ENCODE assay signal across 26 mouse cellular contexts in the genomic region with DNA sequence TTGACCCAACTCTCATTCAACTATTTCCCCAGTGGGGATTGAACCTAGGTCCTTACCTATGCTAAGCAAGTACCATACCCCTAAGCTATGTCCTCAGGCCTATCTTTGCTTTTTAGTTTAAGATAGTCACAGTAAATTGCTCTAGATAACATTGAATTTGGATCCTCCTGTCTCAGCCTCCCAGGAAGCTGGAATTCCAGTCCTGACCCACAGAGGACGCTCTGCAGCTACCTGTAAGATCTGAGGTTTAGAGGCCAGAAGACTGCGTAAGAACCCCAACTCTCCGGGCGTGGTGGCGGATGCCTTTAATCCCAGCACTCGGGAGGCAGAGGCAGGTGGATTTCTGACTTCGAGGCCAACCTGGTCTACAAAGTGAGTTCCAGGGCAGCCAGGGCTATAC. TPM values are rescaled to one million over a fixed set of nuclear protein-coding genes. Genes with fewer than 3 reads are reported as not detected.
DNase-seq lines count a peak whose midpoint lies in the region; ATAC-seq and TF ChIP-seq lines count a peak whose summit lies in the region.
"Had no signal": no experiment of that assay in that cellular context is flagged by ENCODE, and none has a peak within 500 bp of the region (broad histone marks: within the 10 kb centered on the region; RNA-seq: fewer than 3 reads in every experiment).

No protein-coding gene starts in this region.

- no peak for DNase-seq in liver, postnatal 0 days
- DNase-seq in A20 (ENCODE audit: low read depth, low spot score) (peak; percentile 84), R1 (ENCODE audit: low read depth, low spot score) (peak; percentile 85)
- no peak for DNase-seq in layer of hippocampus, adult 2 months (ENCODE audit: low spot score in 2 of 2)
- DNase-seq in embryonic facial prominence, embryonic 10.5 days (ENCODE audit: low spot score) = no peak
- DNase-seq in midbrain, postnatal 0 days (ENCODE audit: low spot score) = no peak
- DNase-seq: adrenal gland, adult 2 months; cerebellum, adult 2 months; cerebellum, postnatal 14 days; gastrocnemius, postnatal 14 days; heart, adult 11 months; kidney, adult 2 months; midbrain, embryonic 14.5 days had no signal

- H3K27ac ChIP-seq in liver, postnatal 0 days (ENCODE audit: low read depth) = 0 out of 2 replicates have a peak overlapping the region, but pooled peaks have one; percentile 63
- no peak overlapping the region for H3K27ac ChIP-seq in liver, embryonic 12.5 days
- no peak overlapping the region for H3K27ac ChIP-seq in layer of hippocampus, adult 2 months
- no peak overlapping the region for H3K27ac ChIP-seq in embryonic facial prominence, embryonic 10.5 days (replicated peaks)
- no peak overlapping the region for H3K27ac ChIP-seq in midbrain, postnatal 0 days (ENCODE audit: low read depth, low read length)
- H3K27ac ChIP-seq: embryonic facial prominence, embryonic 15.5 days; forebrain, embryonic 12.5 days; heart, embryonic 15.5 days; intestine, embryonic 15.5 days; neural tube, embryonic 12.5 days; stomach, embryonic 15.5 days had no signal

- H3K36me3 ChIP-seq in liver, postnatal 0 days (replicated peaks; ENCODE audit: insufficient read depth, low read length) = no peaks in the 10 kb centered on the region
- no peaks in the 10 kb centered on the region for H3K36me3 ChIP-seq in liver, embryonic 12.5 days
- H3K36me3 ChIP-seq in E14TG2a.4 (ENCODE audit: insufficient read depth, low read length) = no peaks in the 10 kb centered on the region
- H3K36me3 ChIP-seq in embryonic facial prominence, embryonic 10.5 days (replicated peaks) = no peaks in the 10 kb centered on the region
- no peaks in the 10 kb centered on the region for H3K36me3 ChIP-seq in midbrain, postnatal 0 days (ENCODE audit: insufficient read depth, low read length)
- H3K36me3 ChIP-seq: embryonic facial prominence, embryonic 15.5 days; forebrain, embryonic 12.5 days; G1E; heart, embryonic 10.5 days; heart, embryonic 15.5 days; intestine, embryonic 15.5 days; neural tube, embryonic 12.5 days; stomach, embryonic 15.5 days had no signal

- WGBS in liver, postnatal 0 days (ENCODE audit: insufficient replicate concordance) = 64% methylated on average over 7 of the region's 7 CpGs
- 76% methylated on average over 7 of the region's 7 CpGs for WGBS in liver, embryonic 12.5 days (ENCODE audit: insufficient replicate concordance)
- 94% methylated on average over 7 of the region's 7 CpGs for WGBS in embryonic facial prominence, embryonic 10.5 days
- WGBS in midbrain, postnatal 0 days = 93% methylated on average over 7 of the region's 7 CpGs

- no peak overlapping the region for H3K4me2 ChIP-seq in liver, postnatal 0 days (ENCODE audit: low read depth, low read length)
- no peak overlapping the region for H3K4me2 ChIP-seq in liver, embryonic 12.5 days
- H3K4me2 ChIP-seq in midbrain, postnatal 0 days (ENCODE audit: low read depth, low read length, poor library complexity, severe bottlenecking) = no peak overlapping the region
- H3K4me2 ChIP-seq: embryonic facial prominence, embryonic 15.5 days; forebrain, embryonic 12.5 days; heart, embryonic 15.5 days; intestine, embryonic 15.5 days; neural tube, embryonic 12.5 days; stomach, embryonic 15.5 days had no signal

- no peak overlapping the region for H3K9ac ChIP-seq in liver, postnatal 0 days (replicated peaks)
- no peak overlapping the region for H3K9ac ChIP-seq in liver, embryonic 12.5 days
- no peak overlapping the region for H3K9ac ChIP-seq in midbrain, postnatal 0 days (replicated peaks; ENCODE audit: low read length, poor library complexity, severe bottlenecking)
- H3K9ac ChIP-seq: embryonic facial prominence, embryonic 15.5 days; forebrain, embryonic 12.5 days; heart, embryonic 15.5 days; intestine, embryonic 15.5 days; neural tube, embryonic 12.5 days; stomach, embryonic 15.5 days had no signal

- H3K27me3 ChIP-seq in liver, postnatal 0 days (ENCODE audit: insufficient read depth, low read length) = no peaks in the 10 kb centered on the region
- no peaks in the 10 kb centered on the region for H3K27me3 ChIP-seq in liver, embryonic 12.5 days (replicated peaks)
- no peaks in the 10 kb centered on the region for H3K27me3 ChIP-seq in E14TG2a.4 (ENCODE audit: insufficient read depth, low read length)
- no peaks in the 10 kb centered on the region for H3K27me3 ChIP-seq in embryonic facial prominence, embryonic 10.5 days (replicated peaks; ENCODE audit: low read depth, poor library complexity, severe bottlenecking)
- H3K27me3 ChIP-seq in midbrain, postnatal 0 days (ENCODE audit: insufficient read depth, low read length) = no peaks in the 10 kb centered on the region
- H3K27me3 ChIP-seq: embryonic facial prominence, embryonic 15.5 days; forebrain, embryonic 12.5 days; heart, embryonic 15.5 days; intestine, embryonic 15.5 days; megakaryocyte, embryonic 14.5 days; neural tube, embryonic 12.5 days; Patski; stomach, embryonic 15.5 days had no signal

- no peak for TF ChIP-seq EP300 in liver, postnatal 0 days (IDR thresholded peaks at IDR 0.05; ENCODE audit: low read depth)

- peak; percentile 44 for TF ChIP-seq CTCF in liver, postnatal 0 days (IDR thresholded peaks at IDR 0.05; ENCODE audit: low read depth)
- TF ChIP-seq CTCF in E14TG2a.4 (conservative IDR thresholded peaks at IDR 0.05; ENCODE audit: low read length) = peak; percentile 82
- no peak for TF ChIP-seq CTCF in layer of hippocampus, adult 2 months (conservative IDR thresholded peaks at IDR 0.05)
- TF ChIP-seq CTCF in midbrain, postnatal 0 days (IDR thresholded peaks at IDR 0.05) = no peak

- H3K4me3 ChIP-seq in liver, postnatal 0 days (ENCODE audit: low read depth, low read length) = no peak overlapping the region
- no peak overlapping the region for H3K4me3 ChIP-seq in liver, embryonic 12.5 days
- H3K4me3 ChIP-seq in E14TG2a.4 (replicated peaks; ENCODE audit: low read length) = 0 out of 2 replicates have a peak overlapping the region, but pooled peaks have one; percentile 1
- no peak overlapping the region for H3K4me3 ChIP-seq in layer of hippocampus, adult 2 months
- no peak overlapping the region for H3K4me3 ChIP-seq in embryonic facial prominence, embryonic 10.5 days
- H3K4me3 ChIP-seq in midbrain, postnatal 0 days (ENCODE audit: low read depth, low read length) = no peak overlapping the region
- H3K4me3 ChIP-seq: embryonic facial prominence, embryonic 15.5 days; forebrain, embryonic 12.5 days; heart, embryonic 10.5 days; heart, embryonic 15.5 days; intestine, embryonic 15.5 days; megakaryocyte, embryonic 14.5 days; neural tube, embryonic 12.5 days; stomach, embryonic 15.5 days had no signal

- no peak for ATAC-seq in liver, postnatal 0 days
- ATAC-seq in liver, embryonic 12.5 days = no peak
- no peak for ATAC-seq in midbrain, postnatal 0 days (ENCODE audit: low FRiP score)
- ATAC-seq: hindbrain, embryonic 16.5 days; Patski had no signal

- no peaks in the 10 kb centered on the region for H3K9me3 ChIP-seq in liver, postnatal 0 days (ENCODE audit: low read length)
- no peaks in the 10 kb centered on the region for H3K9me3 ChIP-seq in liver, embryonic 12.5 days (replicated peaks)
- no peaks in the 10 kb centered on the region for H3K9me3 ChIP-seq in E14TG2a.4 (ENCODE audit: low read length)
- no peaks in the 10 kb centered on the region for H3K9me3 ChIP-seq in embryonic facial prominence, embryonic 10.5 days
- no peaks in the 10 kb centered on the region for H3K9me3 ChIP-seq in midbrain, postnatal 0 days (ENCODE audit: low read length)
- H3K9me3 ChIP-seq: embryonic facial prominence, embryonic 15.5 days; forebrain, embryonic 12.5 days; G1E; heart, embryonic 10.5 days; heart, embryonic 15.5 days; intestine, embryonic 15.5 days; megakaryocyte, embryonic 14.5 days; neural tube, embryonic 12.5 days; stomach, embryonic 15.5 days had no signal

- no peaks in the 10 kb centered on the region; the same call in 1 of the 2 replicates for H3K4me1 ChIP-seq in liver, postnatal 0 days (ENCODE audit: insufficient read depth)
- H3K4me1 ChIP-seq in liver, embryonic 12.5 days = peaks cover 20% of the 10 kb centered on the region
- peaks cover 43% of the 10 kb centered on the region for H3K4me1 ChIP-seq in E14TG2a.4 (replicated peaks; ENCODE audit: low read depth, low read length)
- H3K4me1 ChIP-seq in embryonic facial prominence, embryonic 10.5 days = peaks cover 8% of the 10 kb centered on the region
- H3K4me1 ChIP-seq in midbrain, postnatal 0 days (ENCODE audit: insufficient read depth, low read length) = no peaks in the 10 kb centered on the region
- H3K4me1 ChIP-seq: embryonic facial prominence, embryonic 15.5 days; forebrain, embryonic 12.5 days; heart, embryonic 15.5 days; intestine, embryonic 15.5 days; neural tube, embryonic 12.5 days; stomach, embryonic 15.5 days had no signal

RNA-seq across cellular contexts. Expression of gene Rps6ka1, which starts 47.1 kb away (rescaled TPM):
- polyA plus RNA-seq in liver, postnatal 0 days (2015; fragmentation: Nextera tagmentation; extraction: Ambion mirVana) = 31.6 and 36.9 TPM in 2 replicates
- 60.9 and 63.1 TPM in 2 replicates for polyA plus RNA-seq in liver, embryonic 12.5 days (2016; fragmentation: Nextera tagmentation; extraction: Ambion mirVana)
- total RNA-seq in layer of hippocampus, adult 2 months (2021) = 10 to 100 TPM in 1 of 2 experiments, 1 to 10 TPM in 1; 8.6 to 11.9 TPM
- 46.6 and 47.6 TPM in 2 replicates for polyA plus RNA-seq in embryonic facial prominence, embryonic 10.5 days (2016; fragmentation: Nextera tagmentation; extraction: Ambion mirVana)
- 25.2 and 30.9 TPM in 2 replicates for total RNA-seq in midbrain, postnatal 0 days (2014; rRNA removed)
- 20.4 and 21.6 TPM in 2 replicates for polyA plus RNA-seq in midbrain, postnatal 0 days (2015; fragmentation: Nextera tagmentation; extraction: Ambion mirVana)

Comparison
In these comparisons a context has a peak if more than half of its experiments do, and no peak if none do; other contexts are left out.
1. DNase-seq: peak in A20 (single experiment) and R1 (single experiment); none in liver, postnatal 0 days (single experiment), layer of hippocampus, adult 2 months (0 of 2), embryonic facial prominence, embryonic 10.5 days (single experiment) and midbrain, postnatal 0 days (single experiment).
2. CTCF ChIP-seq: peak in liver, postnatal 0 days (single experiment) and E14TG2a.4 (single experiment); none in layer of hippocampus, adult 2 months (single experiment) and midbrain, postnatal 0 days (single experiment).